Mouse (Mus musculus) liver, adult 2 months (tissue): ENCODE measurements around the gene Skida1.

Source experiments
- CTCF ChIP-seq: fragments of 200-500 bp; IDR thresholded peaks from 2 replicates; pipeline ENCODE4 v1.5.1; 2011; ENCODE audit warnings: low read depth, low read length, control low read depth
- POLR2A ChIP-seq: fragments of 200-500 bp; IDR thresholded peaks from 2 replicates; pipeline ENCODE4 v1.6.1; 2011; ENCODE audit warnings: low read length, control low read depth; ENCODE audit not compliant: insufficient read depth; ENCODE audit errors: extremely low read depth

- TF ChIP-seq CTCF (no peak), POLR2A (no peak)
Measured at GRCm38 (mm10) chr2:18052581-18052980, 3.7 kb upstream of the Skida1 start.
